In genomic region chr17:65558217-65558616, GRCm38 (mm10) we compare ENCODE assay signal across 8 mouse cellular contexts. TPM values are rescaled to one million over a fixed set of nuclear protein-coding genes. Genes with fewer than 3 reads are reported as not detected.
DNase-seq lines count a peak whose midpoint lies in the region; ATAC-seq lines count a peak whose summit lies in the region.

No protein-coding gene starts in this region.

- H3K4me2 ChIP-seq in kidney, embryonic 15.5 days: no peak overlapping the region
- peak overlapping the region; percentile 2; the same call in 1 of the 2 replicates for H3K4me2 ChIP-seq in lung, embryonic 15.5 days

- H3K9me3 ChIP-seq in kidney, embryonic 15.5 days (replicated peaks): no peaks in the 10 kb centered on the region
- H3K9me3 ChIP-seq in embryonic facial prominence, embryonic 10.5 days: no peaks in the 10 kb centered on the region
- no peaks in the 10 kb centered on the region for H3K9me3 ChIP-seq in lung, embryonic 15.5 days

- DNase-seq in kidney, adult 11 months: peak; percentile 40
- peak; percentile 85 for DNase-seq in adrenal gland, postnatal 14 days
- DNase-seq in embryonic facial prominence, embryonic 10.5 days (ENCODE audit: low spot score): peak; percentile 57
- DNase-seq in heart, adult 8-10 months (ENCODE audit: low spot score): peak; percentile 61
- peak; percentile 69 for DNase-seq in kidney, adult 9 months
- DNase-seq in right cerebral cortex, postnatal 10 days (ENCODE audit: low spot score in 2 of 2): peak; percentile 37 to 69

- no peak overlapping the region for H3K4me3 ChIP-seq in kidney, embryonic 15.5 days (replicated peaks)
- no peak overlapping the region for H3K4me3 ChIP-seq in embryonic facial prominence, embryonic 10.5 days
- H3K4me3 ChIP-seq in lung, embryonic 15.5 days: no peak overlapping the region

- H3K27me3 ChIP-seq in kidney, embryonic 15.5 days: no peaks in the 10 kb centered on the region
- H3K27me3 ChIP-seq in embryonic facial prominence, embryonic 10.5 days (replicated peaks; ENCODE audit: low read depth, poor library complexity, severe bottlenecking): no peaks in the 10 kb centered on the region
- no peaks in the 10 kb centered on the region for H3K27me3 ChIP-seq in lung, embryonic 15.5 days

- no peak; the same call in 1 of the 2 replicates for ATAC-seq in kidney, embryonic 15.5 days (replicated peaks; ENCODE audit: low FRiP score)
- ATAC-seq in lung, embryonic 15.5 days (ENCODE audit: borderline replicate concordance, extremely low read depth, low FRiP score, low TSS enrichment): no peak

- H3K36me3 ChIP-seq in kidney, embryonic 15.5 days: no peaks in the 10 kb centered on the region
- H3K36me3 ChIP-seq in embryonic facial prominence, embryonic 10.5 days (replicated peaks): no peaks in the 10 kb centered on the region
- no peaks in the 10 kb centered on the region for H3K36me3 ChIP-seq in lung, embryonic 15.5 days

- 0 out of 2 replicates have a peak, but pooled peaks cover 3% of the 10 kb centered on the region for H3K4me1 ChIP-seq in kidney, embryonic 15.5 days
- no peaks in the 10 kb centered on the region for H3K4me1 ChIP-seq in embryonic facial prominence, embryonic 10.5 days
- H3K4me1 ChIP-seq in lung, embryonic 15.5 days: peaks cover 3% of the 10 kb centered on the region; the same call in 1 of the 2 replicates

- no peak overlapping the region for H3K9ac ChIP-seq in kidney, embryonic 15.5 days
- H3K9ac ChIP-seq in lung, embryonic 15.5 days: no peak overlapping the region

- no peak overlapping the region for H3K27ac ChIP-seq in kidney, embryonic 15.5 days
- no peak overlapping the region for H3K27ac ChIP-seq in embryonic facial prominence, embryonic 10.5 days (replicated peaks)
- H3K27ac ChIP-seq in lung, embryonic 15.5 days: no peak overlapping the region

- 43% methylated on average over 9 of the region's 9 CpGs for WGBS in kidney, embryonic 15.5 days
- 36% methylated on average over 9 of the region's 9 CpGs for WGBS in embryonic facial prominence, embryonic 10.5 days
- WGBS in lung, embryonic 15.5 days: 40% methylated on average over 9 of the region's 9 CpGs

RNA-seq across cellular contexts. Expression of gene Tmem232, which starts 17.6 kb away (rescaled TPM):
- polyA plus RNA-seq in kidney, embryonic 15.5 days (2015; fragmentation: Nextera tagmentation; extraction: Ambion mirVana): 0.10 TPM in 1 of 2 replicates, not detected in the other
- total RNA-seq in adrenal gland, postnatal 14 days (2021): not detected in 2 replicates
- polyA plus RNA-seq in embryonic facial prominence, embryonic 10.5 days (2016; fragmentation: Nextera tagmentation; extraction: Ambion mirVana): not detected in 2 replicates
- total RNA-seq in heart, adult 8-10 months (2022): under 1 TPM in 1 of 4 experiments, not detected in 3; 0.22 TPM
- 0.34 and 0.54 TPM in 2 replicates for polyA plus RNA-seq in lung, embryonic 15.5 days (2015; fragmentation: Nextera tagmentation; extraction: Ambion mirVana)

RNA-seq across cellular contexts. Expression of gene Vapa, which starts 55.1 kb away (rescaled TPM):
- polyA plus RNA-seq in kidney, embryonic 15.5 days (2015; fragmentation: Nextera tagmentation; extraction: Ambion mirVana): 167 and 186 TPM in 2 replicates
- total RNA-seq in adrenal gland, postnatal 14 days (2021): 132 and 134 TPM in 2 replicates
- polyA plus RNA-seq in embryonic facial prominence, embryonic 10.5 days (2016; fragmentation: Nextera tagmentation; extraction: Ambion mirVana): 169 and 171 TPM in 2 replicates
- 10 to 100 TPM; 67.8 to 79.9 (median 75.9) TPM for total RNA-seq in heart, adult 8-10 months (2022)
- 191 and 196 TPM in 2 replicates for polyA plus RNA-seq in lung, embryonic 15.5 days (2015; fragmentation: Nextera tagmentation; extraction: Ambion mirVana)
